Mouse (Mus musculus) mature B cell (primary cell): ENCODE results near the gene Cryl1.

ENCODE experiments used
- in situ Hi-C: fragments of 300-500 bp; cut with MboI; formaldehyde crosslinking; loops from 2 replicates; pipeline ENCODE4 v1.14.3; 2019

The Cryl1 gene

GRCm38 (mm10) chr14:57326771-57327170, 71.6 kb downstream of the Cryl1 start:
- in situ Hi-C loops, result no loop called here

DNA sequence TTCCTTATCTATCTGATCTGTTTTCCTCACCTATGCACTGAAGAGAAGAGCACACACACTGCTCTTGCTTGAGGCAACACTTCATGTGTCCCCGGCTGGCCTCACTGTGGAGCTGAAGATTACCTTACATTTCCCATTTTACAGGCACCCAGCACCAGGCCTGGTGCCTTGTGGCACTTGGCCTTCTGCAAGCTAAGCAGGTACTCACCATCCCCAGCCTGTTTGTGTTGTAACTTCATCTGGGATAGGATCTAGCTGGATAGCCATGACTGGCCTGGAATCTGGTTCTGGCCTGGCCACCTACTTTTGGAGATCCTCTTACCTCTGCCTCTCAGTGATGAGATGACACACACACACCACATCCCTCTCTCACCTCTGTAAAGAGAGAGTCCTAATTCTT, 79.5 kb downstream of the Cryl1 start:
- in situ Hi-C loops, result no loop called here

GRCm38 (mm10) chr14:57316662-57317600, 81.4 kb downstream of the Cryl1 start:
- in situ Hi-C loops, result no loop called here

GRCm38 (mm10) chr14:57315976-57316375, 82.4 kb downstream of the Cryl1 start:
- in situ Hi-C loops, result no loop called here

DNA sequence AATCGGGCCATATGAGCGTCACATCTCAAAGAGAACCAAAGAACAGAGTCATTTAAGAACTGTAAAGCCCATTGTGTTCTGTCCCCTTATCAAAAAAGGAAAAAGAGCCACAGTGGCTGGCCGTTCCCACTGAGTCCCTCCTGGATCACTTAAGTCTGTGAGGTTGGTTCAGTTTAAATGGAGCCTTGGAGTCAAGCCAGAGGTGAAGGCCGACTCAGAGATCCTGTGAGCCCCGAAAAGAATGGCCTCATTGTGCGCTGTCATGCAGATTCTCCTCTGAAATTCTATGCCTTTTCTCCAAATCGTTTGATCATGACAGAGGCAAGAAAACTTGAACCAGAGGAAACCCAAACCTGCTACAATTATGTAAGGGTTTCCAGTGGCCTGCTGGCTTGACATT, 82.8 kb downstream of the Cryl1 start:
- in situ Hi-C loops, result no loop called here

- in situ Hi-C loops, result no loop called here
Observed at GRCm38 (mm10) chr14:57301600-57302230, 96.6 kb downstream of the Cryl1 start.

GRCm38 (mm10) chr14:57300530-57300929, 97.8 kb downstream of the Cryl1 start:
- in situ Hi-C loops, result no loop called here

GRCm38 (mm10) chr14:57297672-57298071, 100.7 kb downstream of the Cryl1 start:
- in situ Hi-C loops, result no loop called here

GRCm38 (mm10) chr14:57291399-57291942, 106.9 kb downstream of the Cryl1 start:
- in situ Hi-C loops, result no loop called here

DNA sequence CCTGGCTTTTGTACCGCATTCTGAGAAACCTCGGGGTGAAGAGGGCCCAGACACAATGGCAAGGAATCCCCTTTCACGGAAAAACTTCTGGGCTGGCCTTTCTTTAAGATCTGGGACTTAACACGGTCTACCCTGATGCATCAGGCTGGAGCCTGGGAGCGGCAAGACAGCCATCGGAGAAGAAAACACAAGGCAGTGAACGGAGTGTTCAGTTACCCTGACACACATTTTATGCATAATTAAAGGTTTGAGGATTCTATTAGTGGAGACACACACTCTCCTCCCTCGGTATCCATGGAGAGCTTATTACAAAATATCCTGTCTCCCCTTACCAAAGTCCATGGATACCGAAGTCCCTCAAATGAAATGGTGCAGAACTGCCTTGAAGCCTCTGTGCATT, 109.2 kb downstream of the Cryl1 start:
- in situ Hi-C loops, result no loop called here

DNA sequence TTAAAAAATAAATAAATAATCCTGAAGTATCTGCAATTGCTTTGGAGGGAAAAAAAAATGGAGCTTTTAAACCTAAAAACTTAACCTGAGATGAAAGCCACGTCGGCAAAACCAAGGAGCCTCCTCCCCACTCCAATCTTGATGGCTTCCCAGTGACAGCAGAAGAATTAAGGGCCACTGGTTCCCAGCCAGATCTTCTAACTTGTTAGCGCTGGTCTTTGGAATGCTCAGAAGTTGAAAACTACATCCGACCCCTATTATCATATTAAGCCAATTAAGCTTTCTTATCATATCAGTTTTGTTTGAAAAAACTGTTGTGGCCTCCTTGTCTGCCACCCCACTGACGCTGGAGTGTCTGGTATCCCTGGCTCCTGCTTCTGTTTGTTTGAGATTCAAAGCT, 114.5 kb downstream of the Cryl1 start:
- in situ Hi-C loops, result no loop called here

GRCm38 (mm10) chr14:57282591-57282990, 115.7 kb downstream of the Cryl1 start:
- in situ Hi-C loops, result no loop called here

GRCm38 (mm10) chr14:57280835-57281234, 117.5 kb downstream of the Cryl1 start:
- in situ Hi-C loops, result no loop called here

GRCm38 (mm10) chr14:57276481-57277012, 121.8 kb downstream of the Cryl1 start:
- in situ Hi-C loops, result no loop called here

GRCm38 (mm10) chr14:57272341-57272740, 126.0 kb downstream of the Cryl1 start:
- in situ Hi-C loops, result no loop called here

DNA sequence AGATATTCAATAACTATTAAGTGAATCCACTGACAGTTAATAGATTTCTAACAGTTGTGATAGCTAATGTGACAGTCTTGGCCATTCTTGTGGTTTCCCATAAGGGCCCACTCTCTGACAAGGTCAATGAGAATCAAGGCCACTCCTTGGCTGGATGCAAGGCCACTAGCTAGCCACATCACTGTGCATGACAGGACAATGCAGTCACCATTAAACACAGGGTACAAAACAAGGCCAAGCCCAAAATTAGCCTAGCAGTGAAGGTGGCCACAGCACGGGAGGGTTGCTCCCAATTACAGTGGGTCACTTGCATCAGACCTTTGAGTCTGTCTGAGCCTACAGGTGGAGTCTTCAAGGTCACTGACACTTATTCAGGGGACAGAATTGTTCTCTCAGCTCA, 126.5 kb downstream of the Cryl1 start:
- in situ Hi-C loops, result no loop called here

- in situ Hi-C loops, result no loop called here
Observed at GRCm38 (mm10) chr14:57268900-57269299, 129.4 kb downstream of the Cryl1 start.

GRCm38 (mm10) chr14:57268344-57268743, 130.0 kb downstream of the Cryl1 start:
- in situ Hi-C loops, result no loop called here

- in situ Hi-C loops, result no loop called here
Observed at GRCm38 (mm10) chr14:57263943-57264342, 134.4 kb downstream of the Cryl1 start.

DNA sequence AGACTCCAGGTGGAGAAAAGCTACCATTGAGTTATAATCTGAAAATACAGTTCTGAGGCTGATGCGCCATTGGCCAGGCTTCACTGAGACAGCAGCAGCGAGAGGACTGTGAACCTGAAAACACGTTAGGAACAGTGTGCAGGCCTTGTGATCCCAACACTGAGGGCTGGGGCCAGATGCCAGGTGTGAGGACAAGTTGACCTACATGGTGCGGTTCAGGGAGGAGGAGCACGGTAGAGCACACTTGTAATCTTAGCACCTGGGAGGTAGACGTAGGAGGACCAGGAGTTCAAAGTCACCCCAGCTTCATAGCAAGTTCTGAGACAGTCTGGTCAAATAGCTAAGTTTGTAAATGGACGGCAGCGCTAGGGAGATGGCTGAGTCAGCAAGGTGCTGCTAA, 139.0 kb downstream of the Cryl1 start:
- in situ Hi-C loops, result no loop called here

DNA sequence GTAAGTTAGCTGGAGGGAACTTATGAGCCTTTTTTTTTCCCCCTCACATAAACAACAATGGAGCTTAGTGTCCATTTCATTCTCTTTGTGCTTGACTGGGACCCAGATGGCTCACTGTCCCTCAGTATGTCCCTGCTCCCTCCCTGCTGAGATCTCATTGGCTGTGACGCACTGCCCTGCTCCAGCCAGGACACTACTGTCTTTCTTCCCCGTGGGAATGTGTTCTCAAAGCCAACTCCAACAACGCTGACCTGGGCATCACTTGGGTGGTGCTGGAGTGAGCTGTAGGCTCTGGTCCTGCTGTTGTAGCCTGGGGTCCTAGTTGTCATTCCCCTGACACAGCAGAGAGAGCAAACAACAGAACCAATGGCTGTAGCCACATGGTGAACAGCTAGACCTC, 149.7 kb downstream of the Cryl1 start:
- in situ Hi-C loops, result no loop called here

DNA sequence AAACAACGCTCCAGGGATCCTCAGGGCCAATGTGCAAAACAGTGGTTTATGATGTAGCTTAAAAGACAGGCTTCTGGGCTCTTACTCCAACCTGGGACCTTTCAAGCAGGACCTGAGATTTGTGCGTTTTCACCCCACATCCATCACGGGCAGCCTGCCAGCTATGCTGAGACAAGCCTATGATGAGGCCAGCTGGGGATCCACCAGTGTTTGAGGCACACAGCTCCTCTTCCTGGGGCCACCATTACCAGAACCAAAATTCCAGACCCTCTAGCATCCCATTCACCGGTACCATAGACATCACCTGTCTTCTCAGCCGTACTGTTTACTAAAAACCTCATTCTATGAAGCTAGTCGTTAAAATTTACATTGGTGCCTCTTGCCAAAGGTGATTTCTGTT, 151.8 kb downstream of the Cryl1 start:
- in situ Hi-C loops, result no loop called here

DNA sequence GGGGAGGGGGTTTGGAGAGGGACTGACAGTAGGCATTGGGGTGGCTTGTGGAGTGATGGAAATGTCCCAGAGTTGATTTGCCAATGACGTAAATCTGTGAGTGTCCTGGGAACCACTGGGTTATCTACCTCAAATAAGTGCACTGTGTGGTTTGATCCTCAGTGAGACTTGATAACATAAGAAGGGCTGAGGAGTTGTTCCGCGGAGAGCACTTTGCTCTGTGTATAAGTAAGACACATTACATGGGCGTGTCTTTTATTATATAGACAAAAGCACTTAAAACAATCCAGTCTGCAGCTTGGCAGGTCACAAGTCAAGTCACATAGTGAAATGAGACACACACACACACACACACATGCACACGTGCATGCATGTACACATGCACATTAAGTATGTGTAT, 155.4 kb downstream of the Cryl1 start:
- in situ Hi-C loops, result no loop called here
